Mouse (Mus musculus) liver, postnatal 0 days (tissue): ENCODE results near the gene Lyst.

Experiments used
- CTCF ChIP-seq: sonication (generic); IDR thresholded peaks from 2 replicates; pipeline ENCODE4 v1.5.1; 2016; ENCODE audit warnings: antibody characterized with exemption, low read depth
- EP300 ChIP-seq: IDR thresholded peaks from 2 replicates; pipeline ENCODE4 v1.6.1; 2016; ENCODE audit warnings: antibody characterized with exemption, low read depth, mild to moderate bottlenecking

DNA sequence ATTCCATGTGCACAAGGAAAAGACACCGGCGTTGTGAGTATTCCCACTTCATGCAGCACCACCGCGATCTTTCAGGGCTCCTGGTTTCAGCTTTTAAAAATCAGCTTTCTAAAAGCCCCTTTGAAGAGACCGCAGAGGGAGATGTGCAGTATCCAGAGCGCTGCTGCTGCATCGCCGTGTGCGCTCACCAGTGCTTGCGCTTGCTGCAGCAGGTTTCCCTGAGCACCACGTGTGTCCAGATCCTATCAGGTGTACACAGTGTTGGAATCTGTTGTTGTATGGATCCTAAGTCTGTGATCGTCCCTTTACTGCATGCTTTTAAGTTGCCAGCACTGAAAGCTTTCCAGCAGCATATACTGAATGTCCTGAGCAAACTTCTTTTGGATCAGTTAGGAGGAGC is 45.0 kb downstream of the Lyst start:
- no peak for TF ChIP-seq CTCF
- TF ChIP-seq EP300: no peak
